Mouse (Mus musculus): Measurements from ENCODE around the gene Pih1d1. TPM values are rescaled to one million over a fixed set of nuclear protein-coding genes. Genes with fewer than 3 reads are reported as not detected.
"Not testable (repeated sequence)": the region's sequence is repeated elsewhere in the genome, so short reads cannot be mapped to it uniquely, and the experiment has no call there.

Gene Pih1d1
- total and polyA plus RNA-seq, 2 experiments from 2014 or later, result 80.4 to 112 TPM

- Histone ChIP-seq H3K4me3 (ENCODE audit: low read depth, low read length) (no peak overlapping the region), H3K4me1 (ENCODE audit: insufficient read depth) (peaks cover 6% of the 10 kb centered on the region; the same call in 1 of the 2 replicates), H3K27ac (ENCODE audit: low read depth, low read length) (peak overlapping the region; percentile 54; the same call in 1 of the 2 replicates), H3K36me3 (ENCODE audit: insufficient read depth) (no peaks in the 10 kb centered on the region), H3K9me3 (ENCODE audit: low read length) (no peaks in the 10 kb centered on the region), H3K4me2 (ENCODE audit: low read depth) (peak overlapping the region; percentile 38), H3K9ac (no peak overlapping the region), H3K27me3 (ENCODE audit: insufficient read depth, low read length) (peaks cover 14% of the 10 kb centered on the region)
- WGBS, result 18% methylated on average over 10 of the region's 10 CpGs
- TF ChIP-seq CTCF (IDR thresholded peaks at IDR 0.05; ENCODE audit: low read depth), result no peak
- no peak for DNase-seq
- ATAC-seq, result no peak
These were observed 12.9 kb downstream of the Pih1d1 start for GRCm38 (mm10) chr7:45166950-45167401.

- DNase-seq (no peak), ATAC-seq (peak; percentile 21; the same call in 1 of the 2 replicates)
- Histone ChIP-seq H3K9me3 (ENCODE audit: low read length) (no peaks in the 10 kb centered on the region), H3K36me3 (ENCODE audit: insufficient read depth) (no peaks in the 10 kb centered on the region), H3K4me2 (ENCODE audit: low read depth) (peak overlapping the region; percentile 38), H3K27ac (ENCODE audit: low read depth, low read length) (no peak overlapping the region), H3K4me1 (ENCODE audit: insufficient read depth) (no peaks in the 10 kb centered on the region), H3K4me3 (ENCODE audit: low read depth, low read length) (peak overlapping the region; percentile 18), H3K27me3 (ENCODE audit: insufficient read depth, low read length) (peaks cover 14% of the 10 kb centered on the region), H3K9ac (peak overlapping the region; percentile 44)
- 5% methylated on average over 19 of the region's 19 CpGs for WGBS
- TF ChIP-seq CTCF (IDR thresholded peaks at IDR 0.05; ENCODE audit: low read depth), result no peak
These were observed 13.8 kb downstream of the Pih1d1 start for GRCm38 (mm10) chr7:45167761-45168445.

DNA sequence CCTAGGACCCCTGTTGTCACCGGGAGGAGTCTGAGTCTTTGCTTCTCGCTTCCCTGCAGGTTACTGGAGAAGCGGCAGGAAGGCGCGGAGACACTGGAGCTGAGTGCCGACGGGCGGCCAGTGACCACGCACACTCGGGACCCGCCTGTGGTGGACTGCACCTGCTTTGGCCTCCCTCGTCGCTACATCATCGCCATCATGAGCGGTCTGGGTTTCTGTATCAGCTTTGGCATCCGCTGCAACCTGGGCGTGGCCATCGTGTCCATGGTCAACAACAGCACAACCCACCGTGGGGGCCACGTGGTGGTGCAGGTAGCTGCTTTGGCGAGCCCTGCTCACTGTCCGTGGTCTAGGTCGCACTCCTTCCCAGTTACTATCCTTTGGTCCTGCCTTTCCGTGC lies 14.6 kb downstream of the Pih1d1 start:
- H3K36me3 ChIP-seq (ENCODE audit: insufficient read depth), result no peaks in the 10 kb centered on the region
- 7% methylated on average over 24 of the region's 24 CpGs for WGBS
- H3K4me2 ChIP-seq (ENCODE audit: low read depth), result peak overlapping the region; percentile 38
- H3K27ac ChIP-seq (ENCODE audit: low read depth, low read length), result no peak overlapping the region
- no peak for TF ChIP-seq CTCF (IDR thresholded peaks at IDR 0.05; ENCODE audit: low read depth)
- no peak overlapping the region for H3K4me3 ChIP-seq (ENCODE audit: low read depth, low read length)
- H3K27me3 ChIP-seq (ENCODE audit: insufficient read depth, low read length), result peaks cover 11% of the 10 kb centered on the region
- no peak for ATAC-seq
- H3K9ac ChIP-seq, result 0 out of 2 replicates have a peak overlapping the region, but pooled peaks have one; percentile 18
- no peak for DNase-seq
- H3K9me3 ChIP-seq (ENCODE audit: low read length), result no peaks in the 10 kb centered on the region
- H3K4me1 ChIP-seq (ENCODE audit: insufficient read depth), result no peaks in the 10 kb centered on the region

DNA sequence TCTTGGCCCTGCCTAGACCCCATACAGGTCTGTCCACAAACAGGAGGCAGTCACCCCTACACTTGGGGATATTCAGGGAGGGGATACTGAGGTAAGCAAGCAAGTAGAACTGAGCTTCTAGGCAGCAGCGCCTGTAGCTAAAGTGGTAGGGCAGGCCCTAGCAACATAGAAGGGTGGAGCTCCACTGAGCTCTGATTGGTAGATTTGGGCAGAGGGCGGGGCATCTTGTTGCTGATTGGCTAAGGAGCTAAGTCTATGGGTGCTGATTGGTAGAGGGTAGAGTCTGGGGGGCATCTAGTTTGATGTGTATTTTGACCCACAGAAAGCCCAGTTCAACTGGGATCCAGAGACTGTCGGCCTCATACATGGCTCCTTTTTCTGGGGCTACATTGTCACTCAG lies 15.4 kb downstream of the Pih1d1 start:
- DNase-seq, result no peak
- peaks cover 15% of the 10 kb centered on the region for H3K27me3 ChIP-seq (ENCODE audit: insufficient read depth, low read length)

GRCm38 (mm10) chr7:45172974-45173373 lies 18.9 kb downstream of the Pih1d1 start:
- Histone ChIP-seq H3K36me3 (ENCODE audit: insufficient read depth) (no peaks in the 10 kb centered on the region), H3K4me2 (ENCODE audit: low read depth) (no peak overlapping the region), H3K27ac (ENCODE audit: low read depth, low read length) (no peak overlapping the region), H3K9me3 (ENCODE audit: low read length) (no peaks in the 10 kb centered on the region), H3K9ac (no peak overlapping the region), H3K4me1 (ENCODE audit: insufficient read depth) (no peaks in the 10 kb centered on the region; the same call in 1 of the 2 replicates), H3K27me3 (ENCODE audit: insufficient read depth, low read length) (peaks cover 41% of the 10 kb centered on the region), H3K4me3 (ENCODE audit: low read depth, low read length) (no peak overlapping the region)
- ATAC-seq, result no peak
- 69% methylated on average over 7 of the region's 7 CpGs for WGBS
- DNase-seq, result no peak
- peak; percentile 43; the same call in 1 of the 2 replicates for TF ChIP-seq CTCF (IDR thresholded peaks at IDR 0.05; ENCODE audit: low read depth)

More for the DNA sequence above, 15.4 kb downstream of the Pih1d1 start:
- WGBS, result 94% methylated on average over 3 of the region's 3 CpGs
- no peaks in the 10 kb centered on the region for H3K36me3 ChIP-seq (ENCODE audit: insufficient read depth)
- no peak overlapping the region for H3K9ac ChIP-seq
- peak; percentile 23; the same call in 1 of the 2 replicates for ATAC-seq
- no peak overlapping the region for H3K4me2 ChIP-seq (ENCODE audit: low read depth)
- H3K4me3 ChIP-seq (ENCODE audit: low read depth, low read length), result no peak overlapping the region
- TF ChIP-seq CTCF (IDR thresholded peaks at IDR 0.05; ENCODE audit: low read depth), result no peak
- H3K9me3 ChIP-seq (ENCODE audit: low read length), result no peaks in the 10 kb centered on the region
- H3K27ac ChIP-seq (ENCODE audit: low read depth, low read length), result no peak overlapping the region
- no peaks in the 10 kb centered on the region for H3K4me1 ChIP-seq (ENCODE audit: insufficient read depth)

DNA sequence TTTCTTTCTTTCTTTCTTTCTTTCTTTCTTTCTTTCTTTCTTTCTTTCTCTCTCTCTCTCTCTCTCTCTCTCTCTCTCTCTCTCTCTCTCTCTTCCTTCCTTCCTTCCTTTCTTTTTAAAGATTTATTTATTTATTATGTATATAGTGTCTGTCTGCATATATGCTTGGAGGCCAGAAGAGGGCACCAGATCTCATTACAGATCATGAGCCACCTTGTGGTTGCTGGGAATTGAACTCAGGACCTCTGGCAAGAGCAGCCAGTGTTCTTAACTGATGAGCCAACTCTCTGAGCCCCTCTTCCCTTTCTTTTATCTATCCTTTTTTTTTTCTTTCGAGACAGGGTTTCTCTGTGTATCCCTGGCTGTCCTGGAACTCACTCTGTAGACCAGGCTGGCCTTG lies 19.7 kb downstream of the Pih1d1 start:
- not testable (repeated sequence) for H3K27ac ChIP-seq (ENCODE audit: low read depth, low read length); ATAC-seq; H3K4me2 ChIP-seq (ENCODE audit: low read depth); H3K9ac ChIP-seq; H3K4me1 ChIP-seq (ENCODE audit: insufficient read depth); H3K36me3 ChIP-seq (ENCODE audit: insufficient read depth); DNase-seq; H3K9me3 ChIP-seq (ENCODE audit: low read length); H3K4me3 ChIP-seq (ENCODE audit: low read depth, low read length)
- TF ChIP-seq CTCF (IDR thresholded peaks at IDR 0.05; ENCODE audit: low read depth), result peak; percentile 61
- H3K27me3 ChIP-seq (ENCODE audit: insufficient read depth, low read length), result peaks cover 45% of the 10 kb centered on the region
- 58% methylated on average over 1 of the region's 1 CpGs for WGBS

DNA sequence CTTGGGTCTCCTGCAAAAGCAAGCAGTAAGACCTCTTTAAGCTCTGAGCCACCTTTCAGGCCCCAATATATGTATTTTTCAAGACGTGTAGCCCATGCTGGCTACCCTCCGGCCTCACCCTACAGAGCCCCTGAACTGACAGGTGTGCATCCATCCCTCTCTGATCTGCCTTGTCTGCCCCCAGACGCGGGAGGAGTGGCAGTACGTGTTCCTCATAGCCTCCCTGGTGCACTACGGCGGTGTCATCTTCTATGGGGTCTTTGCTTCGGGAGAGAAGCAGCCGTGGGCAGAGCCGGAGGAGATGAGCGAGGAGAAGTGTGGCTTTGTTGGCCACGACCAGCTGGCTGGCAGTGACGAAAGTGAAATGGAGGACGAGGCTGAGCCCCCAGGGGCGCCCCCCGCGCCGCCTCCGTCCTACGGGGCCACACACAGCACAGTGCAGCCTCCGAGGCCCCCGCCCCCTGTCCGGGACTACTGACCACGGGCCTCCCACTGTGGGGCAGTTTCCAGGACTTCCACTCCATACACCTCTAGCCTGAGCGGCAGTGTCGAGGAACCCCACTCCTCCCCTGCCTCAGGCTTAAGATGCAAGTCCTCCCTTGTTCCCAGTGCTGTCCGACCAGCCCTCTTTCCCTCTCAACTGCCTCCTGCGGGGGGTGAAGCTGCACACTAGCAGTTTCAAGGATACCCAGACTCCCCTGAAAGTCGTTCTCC lies 20.6 kb downstream of the Pih1d1 start:
- Histone ChIP-seq H3K27me3 (ENCODE audit: insufficient read depth, low read length) (peaks cover 55% of the 10 kb centered on the region), H3K4me3 (ENCODE audit: low read depth, low read length) (no peak overlapping the region), H3K9me3 (ENCODE audit: low read length) (no peaks in the 10 kb centered on the region), H3K27ac (ENCODE audit: low read depth, low read length) (no peak overlapping the region), H3K36me3 (ENCODE audit: insufficient read depth) (no peaks in the 10 kb centered on the region), H3K9ac (no peak overlapping the region), H3K4me1 (ENCODE audit: insufficient read depth) (no peaks in the 10 kb centered on the region; the same call in 1 of the 2 replicates), H3K4me2 (ENCODE audit: low read depth) (no peak overlapping the region)
- DNase-seq (no peak), ATAC-seq (0 out of 2 replicates have a peak, but pooled peaks have one; percentile 32)
- TF ChIP-seq CTCF (IDR thresholded peaks at IDR 0.05; ENCODE audit: low read depth), result no peak
- WGBS, result 6% methylated on average over 28 of the region's 29 CpGs
